Mouse (Mus musculus) heart, adult 2 months (tissue): Measurements from ENCODE around the gene Lama5. TPM values are rescaled to one million over a fixed set of nuclear protein-coding genes. Genes with fewer than 3 reads are reported as not detected.

Experiments used
- DNase-seq, 2 experiments: peaks; one replicate each; pipeline ENCODE4 v3.0.0; 2021
- H3K27ac ChIP-seq: fragments of 200-600 bp; 2 replicates; pipeline ENCODE4 v1.8.1; 2022
- H3K27me3 ChIP-seq: fragments of 200-500 bp; 2 replicates; pipeline ENCODE4 v1.6.1; 2012; ENCODE audit warnings: mild to moderate bottlenecking, low read length, inconsistent platforms, mixed read lengths; ENCODE audit not compliant: control insufficient read depth, insufficient read depth
- H3K36me3 ChIP-seq: fragments of 200-500 bp; 2 replicates; pipeline ENCODE4 v1.6.1; 2012; ENCODE audit warnings: low read length, inconsistent platforms; ENCODE audit not compliant: control insufficient read depth, insufficient read depth
- H3K4me1 ChIP-seq: fragments of 200-500 bp; 2 replicates; pipeline ENCODE4 v1.6.1; 2011; ENCODE audit warnings: low read length; ENCODE audit not compliant: control insufficient read depth, insufficient read depth
- H3K4me3 ChIP-seq: fragments of 200-600 bp; 2 replicates; pipeline ENCODE4 v1.8.1; 2022
- H3K79me2 ChIP-seq: fragments of 200-500 bp; replicated peaks from 2 replicates; pipeline ENCODE4 v1.6.1; 2012; ENCODE audit warnings: mild to moderate bottlenecking, inconsistent platforms, low read length, moderate library complexity, mixed read lengths; ENCODE audit not compliant: control insufficient read depth, insufficient read depth
- H3K9ac ChIP-seq: fragments of 200-500 bp; 2 replicates; pipeline ENCODE4 v1.6.1; 2012; ENCODE audit warnings: low read depth, mild to moderate bottlenecking, control low read depth, inconsistent platforms, low read length, mixed read lengths
- CTCF ChIP-seq: fragments of 200-600 bp; IDR thresholded peaks from 2 replicates; pipeline ENCODE4 v1.8.1; 2022; ENCODE audit warnings: antibody characterized with exemption, mild to moderate bottlenecking, moderate library complexity
- EP300 ChIP-seq: fragments of 200-500 bp; IDR thresholded peaks from 2 replicates; pipeline ENCODE4 v1.6.1; 2011; ENCODE audit warnings: low read depth, low read length, control low read depth; ENCODE audit not compliant: insufficient read depth
- POLR2A ChIP-seq: fragments of 200-500 bp; IDR thresholded peaks from 2 replicates; pipeline ENCODE4 v1.6.1; 2011; ENCODE audit warnings: mild to moderate bottlenecking, low read depth, low read length, control low read depth; ENCODE audit not compliant: insufficient read depth
- WGBS: fragments of 180-500 bp; shearing (Covaris S2); methylation state at CpG from one replicate; pipeline ENCODE4 v1.1.7; 2018; 5-methylcytosine and 5-hydroxymethylcytosine counted together
- intact Hi-C: fragments of 180-260 bp; cut with DNase I; formaldehyde crosslinking; loops from one replicate; pipeline ENCODE4 v1.15.1; 2025
- polyA plus RNA-seq: library from polyadenylated mRNA; depleted of rRNA; stranded (reverse); fragments of >200 nt; gene quantifications from 2 replicates; pipeline ENCODE4 v1.2.3, GENCODE M21; 2012
- total RNA-seq, 2 experiments: library from RNA; stranded (reverse); gene quantifications; 2 replicates each; pipeline ENCODE4 v1.2.3; 2021

Lama5 gene
- total and polyA plus RNA-seq, 3 experiments: 66.3 to 104 (median 83.6) TPM

GRCm38 (mm10) chr2:180256296-180257000, 30.8 kb upstream of the Lama5 start:
- intact Hi-C loops: loop anchor here (5.0 to 10.0 kb wide), 2 partner anchors 209 to 342 kb away; no protein-coding TSS in a partner anchor
- TF ChIP-seq CTCF (no peak), POLR2A (no peak), EP300 (no peak)
- Histone ChIP-seq H3K4me3 (peak overlapping the region; percentile 61), H3K36me3 (peaks cover 2% of the 10 kb centered on the region; the same call in 1 of the 2 replicates), H3K27me3 (no peaks in the 10 kb centered on the region), H3K79me2 (no peaks in the 10 kb centered on the region), H3K4me1 (peaks cover 10% of the 10 kb centered on the region), H3K9ac (peak overlapping the region; percentile 66), H3K27ac (peak overlapping the region; percentile 87)
- 23% methylated on average over 26 of the region's 26 CpGs for WGBS
- DNase-seq: no peak

- 83% methylated on average over 9 of the region's 9 CpGs for WGBS
- no peak for TF ChIP-seq POLR2A
- TF ChIP-seq EP300: no peak
- TF ChIP-seq CTCF: no peak
- no peaks in the 10 kb centered on the region for H3K79me2 ChIP-seq
- H3K27me3 ChIP-seq: no peaks in the 10 kb centered on the region
- no peak overlapping the region for H3K4me3 ChIP-seq
- peak in 1 of 2 experiments; percentile 11 for DNase-seq
- H3K36me3 ChIP-seq: peaks cover 2% of the 10 kb centered on the region; the same call in 1 of the 2 replicates
- no peak overlapping the region for H3K9ac ChIP-seq
- H3K27ac ChIP-seq: no peak overlapping the region; the same call in 1 of the 2 replicates
- intact Hi-C loops: loop anchor here (5.0 to 10.0 kb wide), 2 partner anchors 208 to 341 kb away; no protein-coding TSS in a partner anchor
- peaks cover 9% of the 10 kb centered on the region for H3K4me1 ChIP-seq
Observed at GRCm38 (mm10) chr2:180255701-180256100, 30.0 kb upstream of the Lama5 start.

GRCm38 (mm10) chr2:180254436-180255209, 29.0 kb upstream of the Lama5 start:
- 92% methylated on average over 5 of the region's 5 CpGs for WGBS
- no peak overlapping the region for H3K9ac ChIP-seq
- H3K36me3 ChIP-seq: peaks cover 2% of the 10 kb centered on the region; the same call in 1 of the 2 replicates
- intact Hi-C loops: loop anchor here (5.0 to 10.0 kb wide), 3 partner anchors 137 to 340 kb away; partner anchors contain the start of gene Osbpl2
- H3K27me3 ChIP-seq: no peaks in the 10 kb centered on the region
- DNase-seq: no peak
- peaks cover 7% of the 10 kb centered on the region for H3K4me1 ChIP-seq
- no peaks in the 10 kb centered on the region for H3K79me2 ChIP-seq
- no peak for TF ChIP-seq POLR2A
- H3K27ac ChIP-seq: peak overlapping the region; percentile 33; the same call in 1 of the 2 replicates
- no peak overlapping the region for H3K4me3 ChIP-seq

GRCm38 (mm10) chr2:180251838-180252237, 26.2 kb upstream of the Lama5 start:
- no peaks in the 10 kb centered on the region for H3K27me3 ChIP-seq
- no peak for DNase-seq
- intact Hi-C loops: loop anchor here (1.0 to 10.0 kb wide), 5 partner anchors 25 to 337 kb away; partner anchors contain the start of genes Adrm1 and Osbpl2
- peaks cover 6% of the 10 kb centered on the region for H3K4me1 ChIP-seq
- TF ChIP-seq POLR2A (no peak), CTCF (no peak), EP300 (no peak)
- no peaks in the 10 kb centered on the region for H3K79me2 ChIP-seq
- H3K27ac ChIP-seq: no peak overlapping the region
- 66% methylated on average over 3 of the region's 3 CpGs for WGBS
- H3K4me3 ChIP-seq: no peak overlapping the region
- no peaks in the 10 kb centered on the region for H3K36me3 ChIP-seq
- H3K9ac ChIP-seq: no peak overlapping the region

GRCm38 (mm10) chr2:180250930-180251611, 25.4 kb upstream of the Lama5 start:
- no peak overlapping the region for H3K4me3 ChIP-seq
- peaks cover 3% of the 10 kb centered on the region for H3K4me1 ChIP-seq
- WGBS: 23% methylated on average over 11 of the region's 11 CpGs
- peak; percentile 78 to 80 for DNase-seq
- no peaks in the 10 kb centered on the region for H3K36me3 ChIP-seq
- intact Hi-C loops: loop anchor here (1.0 to 10.0 kb wide), 5 partner anchors 24 to 336 kb away; partner anchors contain the start of genes Adrm1 and Osbpl2
- H3K27me3 ChIP-seq: no peaks in the 10 kb centered on the region
- 0 out of 2 replicates have a peak overlapping the region, but pooled peaks have one; percentile 15 for H3K9ac ChIP-seq
- H3K27ac ChIP-seq: 0 out of 2 replicates have a peak overlapping the region, but pooled peaks have one; percentile 7
- H3K79me2 ChIP-seq: no peaks in the 10 kb centered on the region
- TF ChIP-seq EP300: peak; percentile 87; the same call in 1 of the 2 replicates
- no peak for TF ChIP-seq POLR2A
